Mouse (Mus musculus): ENCODE measurements around the gene Gpr26.
A peak's percentile ranks its signal among the peaks of the same experiment; 100 is the strongest.

Gene Gpr26

DNA sequence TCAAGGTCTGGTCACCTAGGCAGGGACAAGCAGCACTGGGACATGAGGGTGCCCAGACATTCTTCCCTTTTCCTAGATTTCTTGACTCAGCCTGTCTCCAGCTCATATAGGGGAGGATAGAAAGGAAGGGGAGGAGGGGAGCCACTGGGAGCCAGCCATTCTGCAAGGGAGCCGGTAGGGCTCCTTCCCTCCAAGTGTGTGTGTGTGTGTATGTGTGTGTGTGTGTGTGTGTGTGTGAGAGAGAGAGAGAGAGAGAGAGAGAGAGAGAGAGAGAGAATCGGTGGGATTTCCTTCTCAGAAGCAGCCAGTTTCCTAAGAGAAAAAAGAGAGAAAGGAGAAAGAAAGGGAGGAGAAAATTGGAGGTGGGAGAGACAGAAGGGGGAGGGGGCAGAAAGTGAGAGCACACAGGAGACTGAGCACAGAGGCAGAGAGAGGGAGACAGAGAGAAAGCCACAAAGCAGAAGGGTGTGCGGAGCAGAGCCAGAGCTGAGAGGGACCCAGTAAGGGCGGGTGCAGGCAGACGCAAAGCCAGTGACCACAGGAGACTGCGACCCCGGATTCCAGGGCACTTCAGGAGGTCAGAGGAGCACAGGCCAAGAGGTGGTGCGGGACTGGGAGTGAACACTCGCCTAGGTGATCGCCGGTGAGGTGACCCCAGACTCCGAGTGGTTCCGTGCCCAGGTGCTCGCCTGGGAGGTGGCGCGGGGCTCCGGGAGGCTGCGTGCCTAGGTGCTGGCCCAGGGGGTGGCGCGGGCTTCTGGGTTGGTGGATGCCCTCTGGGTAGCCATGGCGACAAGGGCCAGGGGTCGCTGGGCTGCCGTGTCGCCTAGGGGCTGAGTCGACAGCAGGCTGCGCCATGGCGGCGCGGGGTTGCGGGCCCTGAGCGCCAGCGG lies at the start of gene Gpr26:
Gene Gpr26 (plus strand): TSS at position 438 of the 893 bp plus-strand sequence.
- ATAC-seq (ENCODE audit: low TSS enrichment): peak; percentile 67

DNA sequence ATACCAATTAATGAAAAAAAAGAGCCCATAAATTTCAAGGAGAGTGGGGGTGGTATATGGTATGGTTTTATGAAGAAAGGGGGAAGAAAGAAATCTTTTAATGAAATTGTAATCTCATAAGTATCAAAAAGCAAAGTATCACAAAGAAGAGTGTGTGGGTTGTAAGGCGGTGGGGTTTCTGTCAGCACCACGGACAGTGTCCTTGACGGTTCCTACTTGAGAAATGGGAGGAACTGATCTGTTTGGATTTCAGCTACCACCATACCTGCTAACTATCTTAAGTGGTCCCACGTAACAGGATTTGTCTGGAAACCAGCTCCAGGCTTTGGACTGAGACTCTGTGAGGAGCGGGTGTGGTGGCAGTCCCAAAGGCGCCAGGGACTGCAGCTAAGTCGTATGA lies 48.9 kb upstream of the Gpr26 start:
- ATAC-seq (ENCODE audit: low TSS enrichment): no peak

DNA sequence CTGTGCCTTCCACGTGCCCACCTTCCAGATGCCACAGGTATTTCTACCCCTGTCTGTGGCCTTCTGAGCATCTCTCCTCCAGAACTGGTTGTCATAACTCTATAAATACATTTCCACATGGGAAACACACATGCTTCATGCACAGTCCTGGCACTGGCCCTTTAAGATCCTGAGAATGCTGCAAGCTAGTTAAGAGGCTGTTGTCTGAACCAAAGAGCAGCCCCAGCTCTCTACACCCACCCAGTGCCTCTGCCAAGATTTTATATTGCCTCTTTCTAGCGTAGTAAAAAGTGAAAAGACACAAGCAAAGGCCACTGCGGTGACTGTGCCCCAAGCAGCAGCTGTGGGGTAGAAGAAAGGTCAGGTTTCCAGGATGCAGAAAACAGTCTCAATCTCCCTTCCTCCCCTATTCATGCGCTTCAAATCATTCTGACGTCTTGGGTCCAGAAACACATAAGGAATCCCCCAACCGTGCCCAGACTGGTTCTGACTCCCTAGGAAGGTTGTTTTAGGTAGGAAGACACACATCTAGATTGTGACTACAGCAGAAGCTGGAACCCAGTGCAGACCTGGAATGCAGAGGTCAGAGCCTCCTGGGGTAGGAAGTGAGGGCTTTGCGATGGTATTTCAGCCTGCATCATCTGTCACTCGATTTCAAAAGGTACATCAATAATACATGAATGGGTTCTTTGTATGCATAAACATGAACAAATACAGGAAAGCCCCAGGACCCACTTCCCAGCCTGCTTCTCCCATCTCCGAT lies 38.8 kb upstream of the Gpr26 start:
- no peak for ATAC-seq (ENCODE audit: low TSS enrichment)

DNA sequence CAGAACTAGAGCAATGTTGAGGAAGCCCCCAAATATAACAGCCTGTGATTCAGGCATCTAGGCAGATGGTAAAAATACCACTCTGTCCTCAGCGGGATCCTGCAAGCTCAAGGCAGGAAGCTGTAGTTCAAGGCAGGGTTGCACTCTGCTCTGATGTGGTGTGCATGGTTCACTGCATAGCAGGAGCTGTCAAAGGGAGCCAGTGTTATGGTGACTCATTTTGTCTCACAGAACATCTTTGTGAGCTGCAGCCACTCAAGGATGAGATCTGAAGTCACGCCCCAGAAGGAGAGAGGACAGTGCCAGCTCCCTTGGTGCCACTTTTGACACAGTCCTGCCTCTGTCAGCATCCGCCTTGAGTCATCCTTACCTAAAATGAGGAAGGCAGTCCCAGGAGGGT lies 28.6 kb upstream of the Gpr26 start:
- ATAC-seq (ENCODE audit: low TSS enrichment): peak; percentile 50; the same call in 1 of the 2 replicates

GRCm38 (mm10) chr7:131951131-131951530 lies 15.1 kb upstream of the Gpr26 start:
- ATAC-seq (ENCODE audit: low TSS enrichment): peak; percentile 49; the same call in 1 of the 2 replicates

- no peak for ATAC-seq (ENCODE audit: low TSS enrichment)
These were observed 12.9 kb upstream of the Gpr26 start for GRCm38 (mm10) chr7:131953402-131953801.

DNA sequence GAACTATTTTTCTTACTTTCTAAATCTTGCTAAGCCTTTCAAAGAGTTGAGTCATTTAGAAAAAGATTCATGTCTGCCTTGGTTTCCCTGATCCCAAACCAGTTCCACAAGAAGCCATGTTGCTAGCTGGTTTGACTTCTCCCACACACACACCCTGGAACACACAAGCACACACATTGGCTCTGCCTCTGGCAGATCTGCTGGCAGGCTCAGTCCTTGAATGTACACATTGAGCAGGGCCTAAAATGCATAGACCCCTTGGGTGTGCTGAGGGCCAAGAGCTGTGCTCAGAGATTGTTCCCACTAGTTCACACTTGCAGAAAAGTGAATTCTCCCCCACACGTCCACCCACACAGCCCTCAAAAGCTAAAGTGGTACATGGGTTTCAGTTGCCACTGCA lies 7.6 kb upstream of the Gpr26 start:
- ATAC-seq (ENCODE audit: low TSS enrichment): peak; percentile 74; the same call in 1 of the 2 replicates

GRCm38 (mm10) chr7:131960551-131960950 lies 5.7 kb upstream of the Gpr26 start:
- no peak for ATAC-seq (ENCODE audit: low TSS enrichment)

DNA sequence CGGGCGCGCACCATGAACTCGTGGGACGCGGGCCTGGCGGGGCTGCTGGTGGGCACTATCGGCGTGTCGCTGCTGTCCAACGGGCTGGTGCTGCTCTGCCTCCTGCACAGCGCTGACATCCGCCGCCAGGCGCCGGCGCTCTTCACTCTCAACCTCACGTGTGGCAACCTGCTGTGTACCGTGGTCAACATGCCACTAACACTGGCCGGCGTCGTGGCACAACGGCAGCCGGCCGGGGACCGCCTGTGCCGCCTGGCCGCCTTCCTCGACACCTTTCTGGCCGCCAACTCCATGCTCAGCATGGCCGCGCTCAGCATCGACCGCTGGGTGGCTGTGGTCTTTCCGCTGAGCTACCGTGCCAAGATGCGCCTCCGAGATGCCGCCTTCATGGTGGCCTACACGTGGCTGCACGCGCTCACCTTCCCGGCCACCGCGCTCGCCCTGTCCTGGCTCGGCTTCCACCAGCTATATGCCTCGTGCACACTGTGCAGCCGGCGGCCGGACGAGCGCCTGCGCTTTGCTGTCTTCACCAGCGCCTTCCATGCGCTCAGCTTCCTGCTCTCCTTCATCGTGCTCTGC lies 745 bp downstream of the Gpr26 start:
- peak; percentile 31; the same call in 1 of the 2 replicates for ATAC-seq (ENCODE audit: low TSS enrichment)

DNA sequence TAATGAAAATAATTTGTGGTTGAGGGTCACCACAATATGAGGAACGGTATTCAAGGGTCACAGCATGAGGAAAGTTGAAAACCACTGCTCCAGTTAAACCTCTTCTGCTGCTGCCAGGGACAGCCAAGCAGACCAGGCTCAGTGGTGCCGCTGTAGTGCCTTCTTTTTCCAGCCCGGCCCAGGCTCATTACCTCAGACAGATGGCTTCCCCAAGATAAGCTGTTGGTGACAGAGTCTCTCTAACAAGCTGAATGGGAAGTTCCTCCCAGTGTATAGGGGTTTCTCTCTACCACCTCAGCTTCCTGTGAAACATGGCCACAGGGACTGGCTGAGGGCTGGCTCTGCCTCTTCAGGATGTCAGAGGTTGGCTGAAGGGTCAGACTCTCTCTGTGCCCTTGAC lies 4.0 kb downstream of the Gpr26 start:
- ATAC-seq (ENCODE audit: low TSS enrichment): 0 out of 2 replicates have a peak, but pooled peaks have one; percentile 18

GRCm38 (mm10) chr7:131975867-131976266 lies 9.6 kb downstream of the Gpr26 start:
- ATAC-seq (ENCODE audit: low TSS enrichment): peak; percentile 45; the same call in 1 of the 2 replicates

DNA sequence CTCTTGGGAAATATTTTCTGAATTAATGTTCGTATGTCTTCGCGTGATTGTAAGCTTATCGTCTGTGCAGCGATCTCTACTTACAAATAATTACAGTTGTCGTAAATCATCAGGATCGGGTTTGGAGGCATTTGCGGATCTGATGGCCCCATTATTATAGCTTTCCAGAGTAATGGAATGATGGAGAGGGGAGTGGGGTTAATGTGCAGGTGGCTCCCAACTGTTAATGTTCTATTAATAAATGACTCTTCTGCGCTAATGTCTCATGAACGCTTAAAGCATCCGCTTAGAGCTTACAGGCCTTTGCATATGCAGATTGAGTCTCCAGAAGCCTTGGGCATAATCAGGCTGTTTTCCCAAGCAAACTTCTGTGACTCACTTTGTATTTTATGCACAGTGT lies 12.3 kb downstream of the Gpr26 start:
- ATAC-seq (ENCODE audit: low TSS enrichment): no peak

DNA sequence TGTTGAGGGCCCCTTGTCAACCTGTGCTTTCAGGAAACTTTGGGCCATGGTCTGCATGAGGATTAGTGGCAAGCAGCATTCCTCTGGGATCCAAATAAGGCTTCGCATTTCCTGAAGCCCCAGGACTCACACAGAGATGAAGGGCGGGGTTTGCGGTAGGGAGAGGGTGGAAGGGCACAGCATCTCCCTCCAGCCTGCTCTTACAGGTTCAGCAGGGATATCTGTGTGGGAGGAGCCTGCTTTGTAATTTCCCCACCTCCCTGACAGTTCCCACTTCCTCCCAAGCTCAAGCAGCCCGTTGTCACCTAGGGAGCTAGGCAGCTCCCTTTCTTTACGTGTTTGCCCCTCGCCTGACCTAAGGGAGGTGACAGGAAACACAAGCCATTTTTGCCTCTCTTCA lies 22.8 kb downstream of the Gpr26 start:
- ATAC-seq (ENCODE audit: low TSS enrichment): no peak

DNA sequence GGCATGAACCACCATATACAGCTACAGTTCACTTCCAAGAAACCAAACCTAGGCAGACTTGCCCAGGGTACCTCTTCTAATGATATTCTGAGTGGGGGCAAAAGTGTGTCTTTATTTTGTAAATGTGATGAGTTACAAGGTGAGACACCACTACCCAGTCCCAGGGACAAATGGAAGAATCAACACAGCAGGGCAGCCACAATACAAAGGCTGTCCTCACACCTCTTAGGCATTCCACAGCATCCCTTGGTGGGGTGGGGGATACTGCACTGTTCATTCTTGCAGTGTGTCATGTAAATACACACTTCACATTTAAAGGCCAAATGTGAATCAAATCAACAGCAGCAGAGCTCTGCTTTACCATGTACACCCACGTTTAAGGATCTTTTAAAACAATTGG lies 26.0 kb downstream of the Gpr26 start:
- ATAC-seq (ENCODE audit: low TSS enrichment): 0 out of 2 replicates have a peak, but pooled peaks have one; percentile 18

DNA sequence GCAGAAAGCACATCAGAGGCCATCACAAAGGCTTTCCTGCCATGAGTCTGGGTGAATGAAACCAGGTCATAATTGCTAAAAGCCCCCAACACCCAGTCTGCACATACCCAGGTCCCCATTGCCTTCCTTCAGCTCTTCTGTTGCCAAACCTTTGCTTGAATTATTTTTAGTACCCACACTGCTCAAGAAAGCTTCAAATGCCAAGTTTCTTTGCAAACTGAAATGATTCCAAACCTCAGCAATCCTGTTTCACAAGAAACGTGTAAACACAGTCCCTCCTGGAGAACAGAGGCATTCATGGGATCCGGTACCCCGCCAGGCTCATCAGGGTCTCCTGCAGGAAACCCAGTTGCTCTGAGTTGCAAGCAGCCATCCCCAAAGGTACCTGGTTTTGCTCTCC lies 26.6 kb downstream of the Gpr26 start:
- peak; percentile 69 for ATAC-seq (ENCODE audit: low TSS enrichment)

DNA sequence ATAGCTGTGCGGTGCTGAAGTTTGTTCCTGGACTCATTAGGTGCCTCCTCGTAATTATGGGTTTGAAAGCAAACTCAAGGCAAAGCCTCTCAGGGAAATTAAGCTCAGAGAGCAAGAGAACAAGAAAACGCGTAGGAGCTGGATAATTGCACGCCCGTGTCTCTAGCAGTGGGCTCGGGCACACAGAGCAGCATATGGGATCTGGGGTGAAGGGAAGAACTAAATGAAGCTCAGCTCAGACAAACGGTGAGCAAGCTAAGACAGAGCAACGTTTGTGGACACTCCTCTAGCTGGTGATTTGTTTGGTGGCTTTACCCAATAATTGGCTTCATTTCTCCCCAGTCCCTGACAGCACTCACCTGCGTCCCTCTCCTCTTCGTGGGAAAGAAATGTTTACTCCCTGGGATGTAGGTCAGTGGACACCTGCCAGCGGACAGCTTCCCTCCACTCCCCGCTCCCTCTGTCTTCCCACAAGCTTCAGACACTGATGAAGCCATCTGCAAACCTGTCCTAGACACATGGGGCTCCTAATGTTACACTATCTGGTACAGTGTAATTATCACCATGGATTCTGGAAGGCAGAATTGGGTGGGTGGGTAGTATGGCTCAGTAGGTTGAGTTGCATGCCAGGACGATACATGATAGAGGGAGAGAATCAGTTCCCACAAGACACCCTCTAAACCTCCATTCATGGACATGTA lies 39.9 kb downstream of the Gpr26 start:
- peak; percentile 81 for ATAC-seq (ENCODE audit: low TSS enrichment)

DNA sequence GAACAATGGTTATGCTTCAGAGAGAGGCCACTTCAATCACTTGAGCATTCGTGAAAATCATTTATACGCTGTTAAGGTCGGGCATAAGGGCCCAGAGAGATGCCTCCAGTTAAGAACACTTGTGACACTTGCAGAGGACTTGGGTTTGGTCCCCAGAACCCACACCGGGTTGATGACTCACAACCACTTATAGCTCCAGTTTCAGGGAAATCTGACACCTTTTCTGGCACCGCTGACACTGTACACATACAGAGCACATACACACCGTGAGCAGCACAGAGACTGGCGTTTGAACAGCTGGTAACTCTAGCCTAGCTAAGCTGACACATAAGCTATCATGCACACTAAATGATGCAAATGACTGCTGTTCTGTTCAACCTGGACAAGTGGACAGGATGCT lies 42.7 kb downstream of the Gpr26 start:
- ATAC-seq (ENCODE audit: low TSS enrichment): no peak

DNA sequence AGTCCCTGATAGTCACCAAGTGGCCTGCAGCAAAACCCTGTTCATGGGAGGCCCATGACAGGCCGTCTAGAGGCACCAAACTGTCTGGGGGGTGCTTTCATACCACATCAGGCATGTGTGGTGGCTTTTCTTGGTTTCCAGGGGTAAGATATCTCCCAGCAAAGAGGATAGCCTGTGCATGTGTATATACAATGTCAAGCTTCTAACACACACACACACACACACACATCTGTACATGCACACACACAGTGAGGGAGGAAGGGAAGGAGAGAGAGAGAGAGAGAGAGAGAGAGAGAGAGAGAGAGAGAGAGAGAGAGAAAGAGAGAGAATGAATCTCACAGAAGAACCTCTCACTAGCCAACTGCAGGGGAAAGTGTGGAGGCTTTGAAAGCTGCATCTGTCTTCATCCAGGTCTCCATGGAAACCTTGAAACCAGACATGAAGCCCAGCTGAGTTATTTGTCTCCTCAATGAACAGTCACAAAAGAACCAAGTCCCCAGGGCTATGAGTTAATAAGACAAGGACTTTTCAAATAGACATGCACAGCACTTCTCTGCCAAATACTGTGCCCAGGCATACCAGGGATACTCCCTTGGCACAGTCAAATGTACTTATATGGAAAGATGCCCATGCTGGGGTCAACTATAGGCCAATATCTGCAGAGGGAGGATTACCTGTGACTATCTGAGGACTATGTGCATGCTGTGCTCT lies 46.9 kb downstream of the Gpr26 start:
- ATAC-seq (ENCODE audit: low TSS enrichment): peak; percentile 84

GRCm38 (mm10) chr7:132013970-132014369 lies 47.7 kb downstream of the Gpr26 start:
- ATAC-seq (ENCODE audit: low TSS enrichment): peak; percentile 38; the same call in 1 of the 2 replicates

DNA sequence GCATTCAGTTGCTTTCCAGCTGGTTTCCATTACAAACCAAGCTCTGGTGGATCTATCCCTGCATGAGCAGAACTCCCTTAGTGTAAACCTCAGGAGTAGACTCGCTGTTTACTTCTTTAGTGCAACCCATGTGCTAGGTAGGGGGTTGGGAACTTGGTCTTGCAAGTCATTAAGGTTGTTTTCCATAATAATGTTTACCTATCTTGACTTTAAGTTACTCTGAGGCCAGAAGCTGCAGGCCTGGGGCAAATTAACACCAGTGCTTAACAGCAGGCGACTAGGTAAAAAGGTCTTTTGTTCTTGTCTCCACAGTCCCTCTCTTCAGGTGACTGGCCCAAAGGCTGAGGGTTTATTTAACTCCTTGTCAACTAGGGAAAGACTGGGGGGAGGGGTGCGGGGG lies 48.9 kb downstream of the Gpr26 start:
- no peak for ATAC-seq (ENCODE audit: low TSS enrichment)

GRCm38 (mm10) chr7:132015933-132016332 lies 49.7 kb downstream of the Gpr26 start:
- no peak for ATAC-seq (ENCODE audit: low TSS enrichment)
